Mouse (Mus musculus) spleen, adult 2 months (tissue): ENCODE results near the gene Olfr1555-ps1.

ENCODE experiments used
- CTCF ChIP-seq: fragments of 200-500 bp; IDR thresholded peaks from 2 replicates; pipeline ENCODE4 v1.5.1; 2011; ENCODE audit warnings: mild to moderate bottlenecking, inconsistent platforms; ENCODE audit not compliant: insufficient read depth, insufficient read length, insufficient replicate concordance; ENCODE audit errors: extremely low read depth
- POLR2A ChIP-seq: fragments of 200-500 bp; IDR thresholded peaks from 2 replicates; pipeline ENCODE4 v1.6.1; 2011; ENCODE audit warnings: low read depth, low read length, inconsistent platforms

- TF ChIP-seq CTCF: no peak
- no peak for TF ChIP-seq POLR2A
Measured at GRCm38 (mm10) chr19:12143356-12143755, 26.6 kb downstream of the Olfr1555-ps1 start.
